Mouse (Mus musculus) ovary, postnatal 14 days (tissue): ENCODE data around the gene Gng7.

Experiments
- DNase-seq: peaks from one replicate; pipeline ENCODE4 v3.0.0; 2022; ENCODE audit warnings: low spot score

Gene Gng7

GRCm38 (mm10) chr10:80899591-80900317, 115.0 kb downstream of the Gng7 start:
- no peak for DNase-seq

GRCm38 (mm10) chr10:80899074-80899473, 115.7 kb downstream of the Gng7 start:
- no peak for DNase-seq
